17 mouse cellular contexts compared by ENCODE assay signal in genomic region chr7:127497382-127497781, GRCm38 (mm10).
"Had no signal": no experiment of that assay in that cellular context is flagged by ENCODE, and none has a peak within 500 bp of the region (broad histone marks: within the 10 kb centered on the region; RNA-seq: fewer than 3 reads in every experiment).

No protein-coding gene starts in this region.

- H3K9ac ChIP-seq: lung, embryonic 15.5 days; midbrain, embryonic 13.5 days; midbrain, embryonic 15.5 days; neural tube, embryonic 12.5 days had no signal

- DNase-seq: lung, adult 2 months; lung, postnatal 14 days; lung, postnatal 36 days; right cerebral cortex, postnatal 25 days; right cerebral cortex, postnatal 4 days; spleen, adult 18-20 months; thymus, adult 18-20 months; thymus, postnatal 14 days; thymus, postnatal 36 days had no signal

- H3K9me3 ChIP-seq: lung, embryonic 15.5 days; megakaryocyte, embryonic 14.5 days; midbrain, embryonic 13.5 days; midbrain, embryonic 15.5 days; neural tube, embryonic 12.5 days had no signal

- ATAC-seq: lung, postnatal 0 days; midbrain, embryonic 13.5 days; midbrain, embryonic 15.5 days had no signal

- H3K27ac ChIP-seq: lung, embryonic 15.5 days; macrophage; midbrain, embryonic 13.5 days; midbrain, embryonic 15.5 days; neural tube, embryonic 12.5 days had no signal

- H3K36me3 ChIP-seq: lung, embryonic 15.5 days; midbrain, embryonic 15.5 days; neural tube, embryonic 12.5 days had no signal

- H3K4me3 ChIP-seq: lung, embryonic 15.5 days; megakaryocyte, embryonic 14.5 days; midbrain, embryonic 13.5 days; midbrain, embryonic 15.5 days; neural tube, embryonic 12.5 days had no signal

- H3K27me3 ChIP-seq: lung, embryonic 15.5 days; megakaryocyte, embryonic 14.5 days; midbrain, embryonic 13.5 days; midbrain, embryonic 15.5 days; neural tube, embryonic 12.5 days had no signal

- H3K4me2 ChIP-seq: lung, embryonic 15.5 days; midbrain, embryonic 11.5 days; midbrain, embryonic 13.5 days; midbrain, embryonic 15.5 days; neural tube, embryonic 12.5 days had no signal

- H3K4me1 ChIP-seq: lung, embryonic 15.5 days; midbrain, embryonic 13.5 days; midbrain, embryonic 15.5 days; neural tube, embryonic 12.5 days had no signal
